Mouse (Mus musculus) embryonic facial prominence, embryonic 14.5 days (tissue): ENCODE measurements around the gene Prrt3. TPM values are rescaled to one million over a fixed set of nuclear protein-coding genes. Genes with fewer than 3 reads are reported as not detected.

Experiments
- ATAC-seq: fragments of 200-750 bp; cut with Nextera tagmentation; 2 replicates; pipeline ENCODE4 v1.8.0; 2017; ENCODE audit warnings: low read depth, moderate number of reproducible peaks, moderate TSS enrichment
- DNase-seq: peaks from one replicate; pipeline ENCODE4 v3.0.0-alpha.2; 2015; ENCODE audit warnings: low spot score
- H3K27ac ChIP-seq: fragments of 300-500 bp; sonication (generic); replicated peaks from 2 replicates; pipeline ENCODE4 v1.5.1; 2014; ENCODE audit warnings: low read depth, mild to moderate bottlenecking, low read length, moderate library complexity
- H3K27me3 ChIP-seq: fragments of 300-500 bp; sonication (generic); replicated peaks from 2 replicates; pipeline ENCODE4 v1.6.1; 2014; ENCODE audit warnings: low read length; ENCODE audit not compliant: control insufficient read depth, insufficient read depth
- H3K36me3 ChIP-seq: fragments of 300-500 bp; sonication (generic); 2 replicates; pipeline ENCODE4 v1.6.1; 2014; ENCODE audit warnings: low read length, mixed read lengths; ENCODE audit not compliant: control insufficient read depth, insufficient read depth
- H3K4me1 ChIP-seq: fragments of 300-500 bp; sonication (generic); 2 replicates; pipeline ENCODE4 v1.6.1; 2014; ENCODE audit warnings: antibody characterized with exemption, low read length; ENCODE audit not compliant: control insufficient read depth, insufficient read depth
- H3K4me2 ChIP-seq: fragments of 300-500 bp; sonication (generic); 2 replicates; pipeline ENCODE4 v1.6.1; 2014; ENCODE audit warnings: low read depth, mild to moderate bottlenecking, low read length, moderate library complexity, mixed read lengths
- H3K4me3 ChIP-seq: fragments of 300-500 bp; sonication (generic); 2 replicates; pipeline ENCODE4 v1.5.1; 2014; ENCODE audit warnings: low read depth, mild to moderate bottlenecking, low read length
- H3K9ac ChIP-seq: fragments of 300-500 bp; sonication (generic); 2 replicates; pipeline ENCODE4 v1.6.1; 2014; ENCODE audit warnings: low read depth, mild to moderate bottlenecking, low read length, moderate library complexity, mixed read lengths
- H3K9me3 ChIP-seq: fragments of 300-500 bp; sonication (generic); 2 replicates; pipeline ENCODE4 v1.6.1; 2016; ENCODE audit warnings: low read length; ENCODE audit not compliant: control insufficient read depth
- WGBS: fragments of 180-500 bp; shearing (Covaris S2); extraction: QIAGEN DNeasy Blood & Tissue Kit; methylation state at CpG from one replicate; pipeline ENCODE4 v1.1.7; 2014; 5-methylcytosine and 5-hydroxymethylcytosine counted together
- polyA plus RNA-seq: library from polyadenylated mRNA; unstranded; fragments of >200 nt; fragmentation: Nextera tagmentation; extraction: Ambion mirVana; gene quantifications from 2 replicates; pipeline ENCODE4 v1.2.1, GENCODE M21; 2014

Gene Prrt3
- polyA plus RNA-seq, 1 experiment from 2014 or later = 1.9 TPM

DNA sequence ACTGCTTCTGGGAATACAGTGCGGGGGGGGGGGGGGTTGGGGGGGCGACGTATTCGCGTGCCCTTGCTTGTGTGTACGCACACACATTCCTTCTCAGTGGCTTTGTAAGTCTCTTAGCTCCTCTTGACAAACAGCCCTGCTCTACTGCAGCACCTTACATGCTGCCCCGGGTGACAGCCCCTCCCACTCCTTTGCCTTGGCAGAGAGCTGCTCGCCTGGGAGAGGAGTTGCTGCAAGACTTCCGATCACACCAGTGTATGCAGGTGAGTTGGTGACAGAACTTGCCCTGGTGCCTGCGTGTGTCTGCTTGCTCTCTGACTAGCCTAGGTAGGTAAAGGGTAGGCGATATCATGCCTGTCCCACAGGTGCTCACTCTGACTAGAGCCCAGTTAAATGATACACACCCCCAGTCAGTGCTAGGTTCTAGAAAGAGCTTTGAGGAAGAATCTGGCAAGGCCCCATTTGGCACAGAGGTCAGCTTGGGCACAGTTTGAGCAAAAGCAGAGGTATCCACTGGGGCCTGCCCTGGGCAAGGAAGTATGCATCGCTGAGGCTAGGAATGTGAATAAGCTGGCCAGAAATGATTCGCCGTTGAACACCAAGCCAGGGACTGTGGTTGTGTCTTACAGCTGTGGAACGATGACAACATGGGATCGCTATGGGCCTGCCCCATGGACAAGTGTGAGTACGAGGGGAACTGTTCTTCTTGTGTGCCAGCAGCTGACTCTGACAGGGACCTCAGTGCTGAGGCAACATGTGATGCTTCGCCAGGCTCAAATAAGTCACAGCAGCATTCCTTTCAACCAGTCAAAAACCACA, 21.0 kb downstream of the Prrt3 start:
- H3K27ac ChIP-seq = no peak overlapping the region
- 57% methylated on average over 18 of the region's 18 CpGs for WGBS
- H3K4me2 ChIP-seq = no peak overlapping the region
- H3K9me3 ChIP-seq = no peaks in the 10 kb centered on the region
- no peaks in the 10 kb centered on the region for H3K36me3 ChIP-seq
- peak; percentile 71 for DNase-seq
- H3K4me1 ChIP-seq = peaks cover 16% of the 10 kb centered on the region
- H3K27me3 ChIP-seq = peaks cover 29% of the 10 kb centered on the region
- no peak overlapping the region for H3K4me3 ChIP-seq
- peak; percentile 8; the same call in 1 of the 2 replicates for ATAC-seq
- H3K9ac ChIP-seq = no peak overlapping the region

DNA sequence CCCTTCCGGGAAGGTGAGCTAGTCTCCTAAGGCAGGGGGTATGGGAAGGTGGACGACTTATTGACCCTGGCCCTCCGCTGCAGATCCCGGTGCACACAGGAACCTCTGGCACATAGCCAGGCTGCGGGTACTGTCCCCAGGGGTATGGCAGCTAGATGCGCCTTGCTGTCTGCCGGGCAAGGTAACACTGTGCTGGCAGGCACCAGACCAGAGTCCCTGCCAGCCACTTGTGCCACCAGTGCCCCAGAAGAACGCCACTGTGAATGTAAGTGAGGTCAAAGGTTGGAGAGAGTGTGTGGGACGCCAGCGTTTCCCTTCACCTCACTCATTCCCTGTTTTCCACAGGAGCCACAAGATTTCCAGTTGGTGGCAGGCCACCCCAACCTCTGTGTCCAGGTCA, 22.8 kb downstream of the Prrt3 start:
- Histone ChIP-seq H3K4me3 (no peak overlapping the region), H3K27me3 (peaks cover 29% of the 10 kb centered on the region), H3K4me2 (no peak overlapping the region), H3K4me1 (peaks cover 13% of the 10 kb centered on the region), H3K9me3 (no peaks in the 10 kb centered on the region), H3K36me3 (no peaks in the 10 kb centered on the region), H3K27ac (no peak overlapping the region), H3K9ac (no peak overlapping the region)
- DNase-seq (no peak), ATAC-seq (no peak)
- 74% methylated on average over 10 of the region's 10 CpGs for WGBS

DNA sequence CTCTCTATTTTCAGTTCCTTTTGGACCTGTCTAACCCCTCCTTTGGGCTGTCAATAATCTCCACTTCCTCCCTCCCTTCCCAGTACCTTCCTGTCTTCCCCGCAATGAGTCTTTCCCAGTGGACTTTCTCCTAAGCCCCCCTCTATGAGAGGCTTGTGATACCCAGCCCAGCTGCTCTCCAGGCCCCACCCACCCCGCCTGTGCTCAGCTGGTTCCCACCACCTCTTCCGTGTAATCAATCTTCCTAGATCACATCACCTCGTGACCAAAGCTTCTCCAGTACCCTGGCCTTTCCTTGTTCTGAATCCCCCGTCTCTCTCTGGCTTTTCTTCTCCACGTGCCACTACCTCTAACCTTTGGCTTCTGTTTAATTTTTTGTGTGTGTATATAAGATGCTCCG, 24.4 kb downstream of the Prrt3 start:
- WGBS = 37% methylated on average over 7 of the region's 7 CpGs
- Histone ChIP-seq H3K4me2 (no peak overlapping the region), H3K27ac (no peak overlapping the region), H3K4me3 (no peak overlapping the region), H3K36me3 (no peaks in the 10 kb centered on the region), H3K9ac (no peak overlapping the region), H3K9me3 (no peaks in the 10 kb centered on the region), H3K4me1 (peaks cover 3% of the 10 kb centered on the region; the same call in 1 of the 2 replicates), H3K27me3 (peaks cover 21% of the 10 kb centered on the region)
- DNase-seq (no peak), ATAC-seq (no peak)

DNA sequence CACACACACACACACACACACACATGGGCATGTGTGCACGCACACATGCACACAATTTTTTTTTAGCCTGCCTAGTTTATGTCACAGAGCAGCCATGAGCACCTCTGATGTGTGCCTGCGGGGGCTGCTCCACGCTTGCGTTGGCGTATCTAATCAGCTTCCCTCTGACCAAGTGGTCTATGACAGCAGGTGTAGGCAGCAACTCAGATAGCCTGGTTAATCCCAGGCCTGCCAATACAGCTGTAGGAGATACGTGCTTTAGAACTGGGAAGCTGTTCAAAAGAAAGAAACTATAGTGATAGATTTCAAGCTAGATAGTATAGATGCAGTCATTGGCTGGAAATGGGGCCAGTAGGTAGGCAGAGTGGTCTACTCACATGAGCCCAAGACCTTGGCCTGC, 28.0 kb downstream of the Prrt3 start:
- Histone ChIP-seq H3K4me1 (peaks cover 7% of the 10 kb centered on the region; the same call in 1 of the 2 replicates), H3K27me3 (peaks cover 23% of the 10 kb centered on the region), H3K9me3 (no peaks in the 10 kb centered on the region), H3K4me2 (no peak overlapping the region), H3K4me3 (no peak overlapping the region), H3K36me3 (no peaks in the 10 kb centered on the region), H3K27ac (no peak overlapping the region), H3K9ac (no peak overlapping the region)
- 79% methylated on average over 6 of the region's 6 CpGs for WGBS
- no peak for ATAC-seq
- DNase-seq = no peak

DNA sequence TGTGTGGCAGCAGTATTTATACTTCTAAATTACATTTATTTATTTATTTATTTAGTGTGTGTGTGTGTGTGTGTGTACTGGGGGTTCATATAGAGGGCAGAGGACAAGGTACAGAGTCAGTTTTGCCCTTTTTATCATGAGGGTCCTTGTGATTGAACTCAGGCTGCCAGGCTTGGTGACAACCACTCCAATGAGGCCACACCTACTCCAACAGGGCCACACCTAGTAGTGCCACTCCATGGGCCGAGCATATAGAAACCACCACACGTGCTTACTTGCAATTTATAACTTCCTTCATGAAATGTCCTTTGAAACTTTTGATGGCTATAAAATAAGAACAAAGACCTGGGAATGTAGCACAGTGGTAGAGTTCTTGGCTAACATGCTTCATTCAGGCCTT, 28.5 kb downstream of the Prrt3 start:
- no peak for DNase-seq
- Histone ChIP-seq H3K9ac (no peak overlapping the region), H3K4me1 (peaks cover 7% of the 10 kb centered on the region; the same call in 1 of the 2 replicates), H3K9me3 (no peaks in the 10 kb centered on the region), H3K27ac (no peak overlapping the region), H3K36me3 (no peaks in the 10 kb centered on the region), H3K4me2 (no peak overlapping the region), H3K4me3 (no peak overlapping the region), H3K27me3 (peaks cover 23% of the 10 kb centered on the region)
- no peak for ATAC-seq
- WGBS = 71% methylated on average over 2 of the region's 2 CpGs

DNA sequence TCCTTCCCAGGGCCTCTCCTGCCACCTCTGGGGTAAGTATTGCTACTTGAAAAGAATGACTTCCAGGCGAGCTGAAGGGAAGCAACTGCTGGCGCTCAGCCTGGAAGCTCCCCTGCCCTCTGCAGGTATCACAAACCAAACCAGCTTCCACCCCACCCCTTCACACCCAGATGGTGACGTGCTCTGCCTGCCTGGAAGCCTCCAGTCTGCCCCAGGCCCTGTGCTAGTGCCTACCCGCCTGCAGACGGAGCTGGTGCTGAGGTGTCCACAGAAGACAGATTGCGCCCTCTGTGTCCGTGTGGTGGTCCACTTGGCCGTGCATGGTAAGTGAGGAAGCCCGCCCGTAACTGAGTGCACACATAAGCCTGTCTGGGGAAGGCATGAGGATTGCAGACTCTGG, 29.7 kb downstream of the Prrt3 start:
- no peak for ATAC-seq
- Histone ChIP-seq H3K9ac (peak overlapping the region; percentile 53; the same call in 1 of the 2 replicates), H3K27me3 (peaks cover 23% of the 10 kb centered on the region), H3K9me3 (no peaks in the 10 kb centered on the region), H3K27ac (peak overlapping the region; percentile 3; the same call in 1 of the 2 replicates), H3K4me2 (peak overlapping the region; percentile 52), H3K4me3 (peak overlapping the region; percentile 21; the same call in 1 of the 2 replicates), H3K4me1 (peaks cover 7% of the 10 kb centered on the region; the same call in 1 of the 2 replicates), H3K36me3 (no peaks in the 10 kb centered on the region)
- DNase-seq = no peak
- WGBS = 63% methylated on average over 10 of the region's 10 CpGs

DNA sequence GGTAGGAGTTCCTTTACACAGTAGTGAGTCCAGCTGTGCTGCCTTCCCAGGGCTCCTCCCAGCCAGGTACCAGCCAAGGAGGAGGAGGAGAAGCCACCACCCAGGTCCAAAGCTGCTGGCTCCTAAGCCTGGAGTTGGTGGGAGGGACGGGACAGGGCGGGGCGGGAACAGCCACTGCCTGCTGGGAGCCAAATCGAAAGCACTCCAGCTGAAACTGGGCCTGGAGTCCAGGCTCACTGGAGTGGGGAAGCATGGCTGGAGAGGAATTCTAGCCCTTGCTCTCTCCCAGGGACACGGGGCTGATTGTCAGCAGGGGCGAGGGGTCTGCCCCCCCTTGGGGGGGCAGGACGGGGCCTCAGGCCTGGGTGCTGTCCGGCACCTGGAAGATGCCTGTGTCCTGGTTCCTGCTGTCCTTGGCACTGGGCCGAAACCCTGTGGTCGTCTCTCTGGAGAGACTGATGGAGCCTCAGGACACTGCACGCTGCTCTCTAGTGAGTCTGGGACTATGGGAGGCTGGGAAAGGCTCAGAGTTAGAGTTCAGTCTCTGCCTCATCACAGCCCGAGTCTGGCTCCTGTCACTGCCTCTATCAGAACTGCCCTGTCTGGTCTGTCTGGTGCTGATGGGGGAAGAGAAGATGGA, 30.3 kb downstream of the Prrt3 start, which contains the start of gene Il17rc:
Gene Il17rc (plus strand): TSS at position 131 of the 640 bp plus-strand sequence.
- H3K27ac ChIP-seq = peak within 1 kb of the TSS; percentile 3; the same call in 1 of the 2 replicates
- H3K4me3 ChIP-seq = peak within 1 kb of the TSS; percentile 21
- H3K9me3 ChIP-seq = no peaks in the 10 kb centered on the region
- ATAC-seq (peak; percentile 31; the same call in 1 of the 2 replicates), DNase-seq (peak; percentile 59)
- peaks cover 23% of the 10 kb centered on the region for H3K27me3 ChIP-seq
- H3K36me3 ChIP-seq = no peaks in the 10 kb centered on the region
- peak within 1 kb of the TSS; percentile 52 for H3K4me2 ChIP-seq
- peak within 1 kb of the TSS; percentile 53 for H3K9ac ChIP-seq
- H3K4me1 ChIP-seq = peaks cover 7% of the 10 kb centered on the region; the same call in 1 of the 2 replicates
- 19% methylated on average over 11 of the region's 12 CpGs for WGBS

DNA sequence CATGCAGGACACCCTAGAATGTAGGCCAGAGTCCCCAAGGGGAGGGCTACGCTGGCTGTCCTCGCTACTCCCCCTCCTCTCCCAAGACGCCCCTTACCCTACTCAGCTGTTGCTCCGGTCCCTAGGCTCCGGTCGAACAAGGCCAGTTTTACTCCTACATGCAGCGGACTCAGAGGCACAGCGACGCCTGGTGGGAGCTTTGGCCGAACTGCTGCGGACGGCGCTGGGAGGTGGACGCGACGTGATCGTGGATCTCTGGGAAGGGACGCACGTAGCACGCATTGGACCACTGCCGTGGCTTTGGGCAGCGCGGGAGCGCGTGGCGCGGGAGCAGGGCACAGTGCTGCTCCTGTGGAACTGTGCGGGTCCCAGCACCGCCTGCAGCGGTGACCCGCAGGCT, 32.3 kb downstream of the Prrt3 start:
- H3K27me3 ChIP-seq = peaks cover 23% of the 10 kb centered on the region

More for the DNA sequence above, 32.3 kb downstream of the Prrt3 start:
- Histone ChIP-seq H3K4me2 (peak overlapping the region; percentile 66), H3K36me3 (no peaks in the 10 kb centered on the region), H3K27ac (no peak overlapping the region), H3K4me3 (peak overlapping the region; percentile 39), H3K4me1 (peaks cover 7% of the 10 kb centered on the region; the same call in 1 of the 2 replicates), H3K9me3 (no peaks in the 10 kb centered on the region), H3K9ac (peak overlapping the region; percentile 54)
- ATAC-seq (peak; percentile 79), DNase-seq (peak; percentile 73)
- 2% methylated on average over 18 of the region's 31 CpGs for WGBS
